Mouse (Mus musculus) adrenal gland (tissue): Measurements from ENCODE around the gene Tsen15.
"Not testable (repeated sequence)": the region's sequence is repeated elsewhere in the genome, so short reads cannot be mapped to it uniquely, and the experiment has no call there.

ENCODE experiments used
- intact Hi-C: fragments of 180-260 bp; cut with DNase I; formaldehyde crosslinking; loops from one replicate; pipeline ENCODE4 v1.15.1; 2025

The Tsen15 gene

DNA sequence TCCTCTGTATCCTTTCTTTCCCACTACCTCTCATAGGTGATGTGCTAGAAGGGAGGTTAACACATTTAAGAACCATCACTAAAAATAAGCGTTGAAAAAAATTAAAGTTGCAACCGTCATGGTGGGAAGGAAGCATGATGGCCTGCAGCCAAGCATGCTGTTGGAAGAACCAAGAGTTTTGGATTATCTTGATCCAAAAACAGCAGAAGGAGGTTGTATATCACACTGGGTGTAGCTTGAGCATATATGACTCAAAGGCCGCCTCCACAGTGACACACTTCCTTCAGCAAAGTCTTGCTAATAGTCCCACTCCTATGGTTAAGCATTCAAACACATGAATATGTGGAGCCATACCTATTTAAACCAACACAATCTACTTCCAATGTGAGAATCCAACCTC is 7.6 kb upstream of the Tsen15 start:
- intact Hi-C loops, result no loop called here

DNA sequence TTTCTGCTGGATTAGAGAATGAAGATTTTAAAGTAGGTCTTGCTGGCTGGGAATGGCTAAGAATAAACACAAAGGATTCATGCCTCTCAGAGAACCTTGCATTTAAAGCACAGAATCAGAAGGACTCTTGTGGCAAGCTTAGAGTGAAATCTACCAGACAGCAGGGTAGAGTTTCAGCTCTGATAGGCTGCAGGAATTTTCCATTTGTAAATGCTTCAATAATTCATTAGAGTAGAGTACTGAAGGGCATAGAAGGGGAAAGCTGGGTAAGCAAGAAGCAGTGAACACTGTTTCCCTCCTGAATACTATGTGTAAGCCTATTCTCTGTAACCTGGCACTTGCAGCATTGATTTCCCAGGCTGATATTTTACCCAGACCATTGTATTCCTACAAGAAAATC is 2.8 kb upstream of the Tsen15 start:
- intact Hi-C loops, result no loop called here

DNA sequence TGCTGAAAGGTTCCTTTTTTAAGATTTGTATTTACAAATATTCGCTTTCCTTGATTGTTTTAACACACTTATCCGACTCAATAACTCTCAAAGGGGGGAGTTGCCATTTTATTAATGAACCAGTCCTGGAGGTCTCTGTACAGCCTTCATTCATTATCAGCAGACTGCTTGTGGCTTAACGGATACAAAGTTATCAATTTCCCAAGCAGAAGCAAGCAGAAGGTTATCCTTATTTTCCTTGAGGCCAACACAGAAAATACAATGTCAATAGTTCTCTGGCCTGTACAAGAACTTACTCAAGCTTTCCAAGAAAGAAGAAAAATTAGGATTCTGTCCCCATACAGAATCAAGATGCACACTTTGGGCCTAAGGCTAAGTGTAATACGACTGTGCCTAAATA is 795 bp downstream of the Tsen15 start:
- intact Hi-C loops, result not testable (repeated sequence)

DNA sequence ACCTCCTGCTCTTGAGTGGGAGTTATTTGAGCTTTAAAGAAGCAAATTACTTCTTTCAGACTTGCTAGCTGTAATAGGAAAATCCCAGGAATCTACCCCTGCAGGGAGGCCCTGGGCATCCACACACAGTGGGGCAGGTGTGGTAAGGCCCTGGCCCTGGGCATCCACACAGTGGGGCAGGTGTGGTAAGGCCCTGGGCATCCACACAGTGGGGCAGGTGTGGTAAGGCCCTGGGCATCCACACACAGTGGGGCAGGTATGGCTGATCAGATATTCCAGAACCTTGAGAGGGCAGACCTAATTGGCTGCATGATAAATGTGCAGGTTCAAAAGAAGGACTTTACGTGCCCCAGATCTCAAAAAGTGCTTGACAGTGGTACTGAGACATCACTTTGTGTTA is 1.9 kb downstream of the Tsen15 start:
- intact Hi-C loops, result no loop called here

DNA sequence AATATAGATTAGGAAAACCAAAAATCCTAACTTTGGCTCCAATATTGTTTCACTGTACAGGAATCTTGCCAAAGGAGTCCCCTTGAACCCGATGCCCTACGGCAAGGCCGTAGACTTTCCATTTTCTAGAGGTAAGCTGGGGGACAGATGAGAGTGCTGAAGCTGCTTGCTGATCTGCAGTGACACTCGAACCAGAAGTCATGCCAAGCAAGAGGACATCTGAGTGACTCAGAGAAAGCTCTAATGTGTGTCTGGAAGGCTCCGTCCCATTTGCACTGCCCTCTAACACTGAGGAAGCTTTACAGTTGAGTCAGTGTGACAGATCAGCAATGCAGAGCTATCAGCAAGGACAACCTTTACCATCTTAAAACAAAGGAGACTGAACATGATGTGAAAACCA is 8.2 kb downstream of the Tsen15 start:
- intact Hi-C loops, result no loop called here

DNA sequence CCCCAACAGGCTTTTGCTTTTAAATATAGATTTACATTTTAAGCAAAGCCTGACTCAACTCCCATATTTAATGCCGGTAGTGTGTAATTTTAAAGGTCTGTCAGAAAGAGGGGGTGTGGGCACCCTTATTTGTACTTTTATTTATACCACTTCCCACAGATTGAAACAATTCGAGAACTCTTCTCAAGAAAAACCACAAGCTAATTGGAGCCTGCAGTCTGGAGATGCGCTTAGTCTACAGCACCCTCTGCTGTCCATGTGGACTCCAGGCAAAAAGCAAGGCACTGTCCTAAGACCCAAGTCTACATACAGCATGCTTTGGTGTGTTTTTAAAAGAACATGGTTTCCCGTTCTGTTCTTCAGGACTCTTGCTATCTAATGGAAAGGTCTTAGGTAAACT is 17.3 kb downstream of the Tsen15 start:
- intact Hi-C loops, result loop anchor here (1.0 to 5.0 kb wide), 2 partner anchors 77 to 551 kb away; no protein-coding TSS in a partner anchor

DNA sequence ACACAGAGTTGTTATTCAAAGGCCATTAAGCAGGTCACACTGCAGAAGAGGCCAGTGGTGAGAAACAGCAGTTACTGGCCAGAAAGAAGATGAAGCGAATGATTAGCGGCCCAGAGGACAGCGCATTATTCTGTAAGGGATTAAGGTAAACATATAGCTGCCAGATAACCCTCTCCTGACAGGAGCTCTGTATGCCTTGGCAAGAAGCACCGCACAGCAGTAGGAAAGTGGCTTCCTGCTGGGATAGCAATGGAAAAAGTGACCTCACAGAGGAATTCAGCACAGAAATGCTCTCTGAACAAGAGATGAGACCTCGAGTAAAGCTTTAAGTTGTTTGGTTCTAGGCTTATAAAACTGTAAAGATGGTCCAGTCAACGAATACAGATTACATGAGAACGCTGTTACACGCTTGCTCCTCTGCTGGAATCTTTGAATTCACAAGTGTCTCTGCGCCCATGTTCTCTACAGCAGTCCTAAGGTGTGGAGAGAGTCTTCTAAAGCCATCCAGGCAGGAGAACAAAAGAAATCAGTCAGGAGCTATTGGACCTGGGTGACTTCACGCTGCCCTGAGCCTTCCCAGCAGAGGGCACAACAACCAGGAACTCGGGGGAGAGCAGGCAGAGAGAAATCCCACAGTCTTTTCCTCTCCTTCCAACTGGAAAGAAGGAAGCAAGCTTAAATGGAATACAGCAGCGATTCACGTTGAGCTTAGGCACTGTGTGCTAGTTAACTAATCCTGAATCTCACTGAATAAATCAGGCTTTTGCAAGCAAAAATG is 18.0 kb downstream of the Tsen15 start:
- intact Hi-C loops, result loop anchor here (1.0 to 5.0 kb wide), 2 partner anchors 76 to 550 kb away; no protein-coding TSS in a partner anchor

DNA sequence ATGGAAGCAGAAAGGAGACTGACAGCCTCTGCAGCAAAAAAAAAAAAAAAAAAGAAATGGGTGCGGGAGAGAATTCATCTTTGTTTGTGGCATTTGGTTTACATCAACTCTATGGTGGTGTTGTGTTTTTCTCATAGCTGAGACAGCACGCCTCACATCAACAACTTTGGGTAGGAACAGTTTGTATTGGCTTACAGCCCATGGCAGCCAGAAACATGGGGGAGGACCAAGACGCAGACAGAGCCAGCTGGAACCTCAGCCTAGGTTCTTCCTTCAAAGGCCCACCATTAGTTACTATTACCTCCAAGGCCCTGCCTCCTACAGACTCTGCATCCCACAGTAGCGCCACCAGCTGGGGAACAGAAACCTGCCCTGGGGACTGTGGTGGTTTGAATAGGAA is 29.8 kb downstream of the Tsen15 start:
- intact Hi-C loops, result no loop called here

DNA sequence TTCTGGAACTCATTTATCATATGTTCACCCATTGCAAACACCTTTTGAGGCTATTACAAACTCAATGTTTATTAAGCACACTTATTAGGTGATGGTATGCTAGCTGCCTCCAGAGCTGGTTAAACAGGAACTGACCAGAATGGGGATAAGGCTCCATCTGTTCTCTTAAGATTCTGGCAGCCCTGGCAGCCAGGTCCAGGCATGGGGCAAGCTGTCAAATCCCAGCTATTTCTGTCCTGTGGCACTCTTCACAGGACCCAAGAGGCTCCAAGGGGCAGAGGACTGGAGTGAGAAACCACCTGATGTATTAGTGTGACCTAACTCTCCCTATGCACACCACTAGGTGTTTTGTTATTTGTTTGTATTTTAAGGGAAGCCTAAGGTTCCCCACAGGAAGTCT is 38.5 kb downstream of the Tsen15 start:
- intact Hi-C loops, result no loop called here

DNA sequence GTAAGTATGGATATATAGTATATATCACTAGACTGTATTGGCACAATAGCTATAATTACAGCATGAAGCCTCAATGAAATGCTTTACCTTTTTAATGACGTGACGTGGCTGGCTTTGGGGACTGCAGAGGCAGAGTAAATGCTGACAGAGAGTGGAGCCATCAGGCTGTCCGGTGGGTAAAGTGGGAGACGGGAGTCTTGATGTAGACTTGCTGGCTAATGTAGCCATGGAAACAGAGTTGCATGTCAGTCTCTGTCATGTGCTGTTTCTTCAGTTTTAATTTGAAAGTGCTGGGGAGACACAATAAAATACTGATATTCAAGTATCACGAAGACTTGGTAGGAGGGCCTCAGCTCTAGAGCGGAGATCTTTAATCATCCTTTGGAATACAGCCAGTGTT is 62.5 kb downstream of the Tsen15 start:
- intact Hi-C loops, result no loop called here
